Mouse (Mus musculus): Measurements from ENCODE around the gene Myof. TPM values are rescaled to one million over a fixed set of nuclear protein-coding genes. Genes with fewer than 3 reads are reported as not detected.
A peak's percentile ranks its signal among the peaks of the same experiment; 100 is the strongest.

Myof gene
- polyA plus RNA-seq, 1 experiment: 76.9 TPM

- no peak for TF ChIP-seq SRF (IDR thresholded peaks at IDR 0.05; ENCODE audit: control insufficient read depth, insufficient read length, low read depth)
- TF ChIP-seq E2F4 (IDR thresholded peaks at IDR 0.05; ENCODE audit: insufficient read depth): no peak
- TF ChIP-seq USF1 (IDR thresholded peaks at IDR 0.05; ENCODE audit: low read depth): no peak
- TF ChIP-seq MAX (IDR thresholded peaks at IDR 0.05; ENCODE audit: low read depth): no peak
- TF ChIP-seq MYOD1 (IDR thresholded peaks at IDR 0.05; ENCODE audit: control insufficient read depth in 1 of 3, insufficient read length in 2 of 3, low read depth in 2 of 3): no peak
- TF ChIP-seq REST (IDR thresholded peaks at IDR 0.05; ENCODE audit: insufficient read depth, insufficient read length): no peak
Measured at GRCm38 (mm10) chr19:37860267-37860666, 183.1 kb downstream of the Myof start.

GRCm38 (mm10) chr19:37858406-37859081 lies 184.8 kb downstream of the Myof start:
- no peak for TF ChIP-seq MYOG (IDR thresholded peaks at IDR 0.05; ENCODE audit: control insufficient read depth in 1 of 3, insufficient read depth in 1 of 3, insufficient read length in 2 of 3, low read depth in 2 of 3)
- no peaks in the 10 kb centered on the region for H3K27me3 ChIP-seq (ENCODE audit: control insufficient read depth, insufficient read depth, insufficient read length)

More at GRCm38 (mm10) chr19:37860267-37860666, 183.1 kb downstream of the Myof start:
- Histone ChIP-seq H3K27me3 (ENCODE audit: control insufficient read depth, insufficient read depth, insufficient read length) (no peaks in the 10 kb centered on the region), H3K4me2 (ENCODE audit: low read depth) (no peak overlapping the region), H3K4me3 (no peak overlapping the region), H3K36me3 (ENCODE audit: control insufficient read depth, insufficient read depth) (no peaks in the 10 kb centered on the region), H3K79me2 (ENCODE audit: control insufficient read depth, insufficient read depth) (no peaks in the 10 kb centered on the region), H3ac (ENCODE audit: control insufficient read depth, insufficient read length) (no peak overlapping the region)

DNA sequence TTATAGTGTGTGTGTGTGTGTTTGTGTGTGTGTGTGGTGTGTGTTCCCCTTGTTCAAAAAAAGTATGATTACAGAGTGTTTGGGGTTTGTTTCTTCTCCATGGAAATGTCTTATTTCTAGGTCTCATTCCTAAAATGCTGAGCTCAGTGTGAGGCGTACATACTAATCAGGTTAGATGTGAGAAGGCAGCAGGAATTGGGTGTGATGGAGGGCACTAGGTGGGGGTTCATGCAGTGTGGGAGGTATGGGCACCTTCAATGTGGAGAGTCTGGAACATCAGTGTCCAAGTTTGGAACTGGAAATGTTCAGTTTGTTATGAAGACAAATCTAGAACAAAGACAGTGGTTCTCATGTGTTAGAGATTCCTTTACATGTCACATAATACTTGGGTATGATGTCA lies 191.3 kb downstream of the Myof start:
- Histone ChIP-seq H3K36me3 (ENCODE audit: control insufficient read depth, insufficient read depth) (no peaks in the 10 kb centered on the region), H3K79me2 (ENCODE audit: control insufficient read depth, insufficient read depth) (no peaks in the 10 kb centered on the region), H3ac (ENCODE audit: control insufficient read depth, insufficient read length) (no peak overlapping the region), H3K27me3 (ENCODE audit: control insufficient read depth, insufficient read depth, insufficient read length) (no peaks in the 10 kb centered on the region), H3K4me2 (ENCODE audit: low read depth) (no peak overlapping the region), H3K4me3 (no peak overlapping the region)
- no peak for TF ChIP-seq TCF3 (IDR thresholded peaks at IDR 0.05; ENCODE audit: insufficient read length, low read depth)
- TF ChIP-seq CEBPB (IDR thresholded peaks at IDR 0.05; ENCODE audit: insufficient read depth, poor library complexity, severe bottlenecking): no peak
- TF ChIP-seq SRF (IDR thresholded peaks at IDR 0.05; ENCODE audit: control insufficient read depth, insufficient read length, low read depth): no peak
- no peak for TF ChIP-seq TCF12 (IDR thresholded peaks at IDR 0.05; ENCODE audit: insufficient read depth, poor library complexity, severe bottlenecking)
- no peak for TF ChIP-seq POLR2AphosphoS2 (IDR thresholded peaks at IDR 0.05; ENCODE audit: insufficient read length, low read depth)
- no peak for TF ChIP-seq REST (IDR thresholded peaks at IDR 0.05; ENCODE audit: insufficient read depth, insufficient read length)
- no peak for TF ChIP-seq USF1 (IDR thresholded peaks at IDR 0.05; ENCODE audit: low read depth)
- TF ChIP-seq MAX (IDR thresholded peaks at IDR 0.05; ENCODE audit: low read depth): no peak
- TF ChIP-seq MYOD1 (IDR thresholded peaks at IDR 0.05; ENCODE audit: control insufficient read depth in 1 of 3, insufficient read length in 2 of 3, low read depth in 2 of 3): no peak
- no peak for TF ChIP-seq E2F4 (IDR thresholded peaks at IDR 0.05; ENCODE audit: insufficient read depth)
- no peak for TF ChIP-seq MYOG (IDR thresholded peaks at IDR 0.05; ENCODE audit: control insufficient read depth in 1 of 3, insufficient read depth in 1 of 3, insufficient read length in 2 of 3, low read depth in 2 of 3)
- no peak for TF ChIP-seq POLR2A (IDR thresholded peaks at IDR 0.05; ENCODE audit: insufficient read length, low read depth)

More at GRCm38 (mm10) chr19:37858406-37859081, 184.8 kb downstream of the Myof start:
- H3K4me3 ChIP-seq: no peak overlapping the region
- H3ac ChIP-seq (ENCODE audit: control insufficient read depth, insufficient read length): no peak overlapping the region
- no peaks in the 10 kb centered on the region for H3K36me3 ChIP-seq (ENCODE audit: control insufficient read depth, insufficient read depth)
- H3K4me2 ChIP-seq (ENCODE audit: low read depth): no peak overlapping the region
- H3K79me2 ChIP-seq (ENCODE audit: control insufficient read depth, insufficient read depth): no peaks in the 10 kb centered on the region

- no peaks in the 10 kb centered on the region for H3K79me2 ChIP-seq (ENCODE audit: control insufficient read depth, insufficient read depth)
- no peaks in the 10 kb centered on the region for H3K36me3 ChIP-seq (ENCODE audit: control insufficient read depth, insufficient read depth)
- no peaks in the 10 kb centered on the region for H3K27me3 ChIP-seq (ENCODE audit: control insufficient read depth, insufficient read depth, insufficient read length)
- H3ac ChIP-seq (ENCODE audit: control insufficient read depth, insufficient read length): no peak overlapping the region
- H3K4me3 ChIP-seq: no peak overlapping the region
- H3K4me2 ChIP-seq (ENCODE audit: low read depth): peak overlapping the region; percentile 32
- TF ChIP-seq MYOG (IDR thresholded peaks at IDR 0.05; ENCODE audit: control insufficient read depth in 1 of 3, insufficient read depth in 1 of 3, insufficient read length in 2 of 3, low read depth in 2 of 3) (peak in 1 of 3 experiments; percentile 49), POLR2A (IDR thresholded peaks at IDR 0.05; ENCODE audit: insufficient read length, low read depth) (no peak), MYOD1 (IDR thresholded peaks at IDR 0.05; ENCODE audit: control insufficient read depth in 1 of 3, insufficient read length in 2 of 3, low read depth in 2 of 3) (peak in 2 of 3 experiments; percentile 14)
Measured at GRCm38 (mm10) chr19:37851590-37852038, 191.8 kb downstream of the Myof start.

Other genes starting within 250 kb of the Myof start
- gene Cep55, start 11.4 kb upstream of the Myof start, polyA plus RNA-seq (2012; fragmentation: generic; extraction: Trizol): 5.1 TPM
- not detected for gene Ffar4, start 53.5 kb upstream of the Myof start, polyA plus RNA-seq (2012; fragmentation: generic; extraction: Trizol)
- 0.35 TPM for gene Rbp4, start 81.7 kb upstream of the Myof start, polyA plus RNA-seq (2012; fragmentation: generic; extraction: Trizol)
- not detected for gene Pde6c, start 89.2 kb upstream of the Myof start, polyA plus RNA-seq (2012; fragmentation: generic; extraction: Trizol)
- 6.5 TPM for gene Fra10ac1, start 180.6 kb upstream of the Myof start, polyA plus RNA-seq (2012; fragmentation: generic; extraction: Trizol)
- not detected for gene Lgi1, start 221.0 kb upstream of the Myof start, polyA plus RNA-seq (2012; fragmentation: generic; extraction: Trizol)